ENCODE assay signal across 7 mouse cellular contexts in genomic region chr2:28585043-28585571, GRCm38 (mm10). TPM values are rescaled to one million over a fixed set of nuclear protein-coding genes. Genes with fewer than 3 reads are reported as not detected.
DNase-seq lines count a peak whose midpoint lies in the region; ATAC-seq lines count a peak whose summit lies in the region.

No protein-coding gene starts in this region.

- ATAC-seq in CD4-positive, CD25-positive, alpha-beta regulatory T cell, adult 4 months, result peak; percentile 63

- peak; percentile 89 for DNase-seq in MN1 (ENCODE audit: low spot score)
- peak; percentile 78 to 85 for DNase-seq in cerebellum, adult 18-20 months
- DNase-seq in gastrocnemius, adult 18-20 months (ENCODE audit: low spot score), result peak; percentile 82
- DNase-seq in layer of hippocampus, adult 18-20 months (ENCODE audit: low spot score in 2 of 2), result peak; percentile 55 to 87
- DNase-seq in lung, postnatal 14 days, result peak; percentile 83
- peak; percentile 72 for DNase-seq in right cerebral cortex, postnatal 4 days

RNA-seq across cellular contexts. Expression of gene Gtf3c5, which starts 1.6 kb away (rescaled TPM):
- polyA plus RNA-seq in CD4-positive, CD25-positive, alpha-beta regulatory T cell, adult 4 months (2017; shearing (Covaris generic)), result 10 to 100 TPM; 18.5 to 27.0 TPM
- 1 to 10 TPM; 7.2 to 8.9 TPM for total RNA-seq in gastrocnemius, adult 18-20 months (2021)
- 10 to 100 TPM; 19.6 to 20.5 TPM for total RNA-seq in layer of hippocampus, adult 18-20 months (2021)

RNA-seq across cellular contexts. Expression of gene Cel, which starts 21.9 kb away (rescaled TPM):
- not detected for polyA plus RNA-seq in CD4-positive, CD25-positive, alpha-beta regulatory T cell, adult 4 months (2017; shearing (Covaris generic))
- total RNA-seq in gastrocnemius, adult 18-20 months (2021), result under 1 TPM in 1 of 2 experiments, not detected in 1; 0.16 TPM
- not detected for total RNA-seq in layer of hippocampus, adult 18-20 months (2021)

RNA-seq across cellular contexts. Expression of gene Gfi1b, which starts 36.7 kb away (rescaled TPM):
- polyA plus RNA-seq in CD4-positive, CD25-positive, alpha-beta regulatory T cell, adult 4 months (2017; shearing (Covaris generic)), result not detected
- total RNA-seq in gastrocnemius, adult 18-20 months (2021), result not detected
- total RNA-seq in layer of hippocampus, adult 18-20 months (2021), result not detected

RNA-seq across cellular contexts. Expression of gene Tsc1, which starts 55.9 kb away (rescaled TPM):
- 10 to 100 TPM; 15.9 to 33.3 TPM for polyA plus RNA-seq in CD4-positive, CD25-positive, alpha-beta regulatory T cell, adult 4 months (2017; shearing (Covaris generic))
- total RNA-seq in gastrocnemius, adult 18-20 months (2021), result 10 to 100 TPM; 40.6 to 45.6 TPM
- total RNA-seq in layer of hippocampus, adult 18-20 months (2021), result 10 to 100 TPM; 44.7 to 46.0 TPM

Comparison
In these comparisons a context has a peak if more than half of its experiments do, and no peak if none do; other contexts are left out.
1. Peak in every context shown above with its lines: DNase-seq and ATAC-seq.